Mouse (Mus musculus) neural tube, embryonic 10.5 days (tissue): Measurements from ENCODE around the gene Per1.

Experiments used
- DNase-seq: peaks from one replicate; pipeline ENCODE4 v3.0.0-alpha.2; 2017; ENCODE audit warnings: low spot score; ENCODE audit errors: extremely low spot score

The Per1 gene

GRCm38 (mm10) chr11:69111051-69111810, 16.2 kb downstream of the Per1 start:
- peak; percentile 41 for DNase-seq

DNA sequence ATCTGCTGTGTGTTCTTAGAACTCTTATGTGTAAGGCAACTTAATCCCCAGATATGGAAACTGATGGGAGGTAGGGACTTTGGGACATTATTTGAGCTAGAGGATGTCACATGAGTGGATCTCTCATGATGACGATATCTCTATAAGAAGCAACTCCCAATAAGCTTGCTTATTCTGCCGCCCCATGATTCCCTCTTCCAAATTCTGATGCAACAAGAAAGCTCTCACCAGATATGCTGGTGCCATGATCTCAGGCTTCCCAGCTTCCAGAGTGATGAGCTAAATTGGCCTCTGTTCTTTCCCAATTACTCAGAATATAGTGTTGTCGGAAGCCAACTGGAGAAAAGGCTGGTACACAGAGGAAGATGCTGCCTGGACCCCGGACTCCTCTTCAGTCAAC, 16.8 kb downstream of the Per1 start:
- no peak for DNase-seq

DNA sequence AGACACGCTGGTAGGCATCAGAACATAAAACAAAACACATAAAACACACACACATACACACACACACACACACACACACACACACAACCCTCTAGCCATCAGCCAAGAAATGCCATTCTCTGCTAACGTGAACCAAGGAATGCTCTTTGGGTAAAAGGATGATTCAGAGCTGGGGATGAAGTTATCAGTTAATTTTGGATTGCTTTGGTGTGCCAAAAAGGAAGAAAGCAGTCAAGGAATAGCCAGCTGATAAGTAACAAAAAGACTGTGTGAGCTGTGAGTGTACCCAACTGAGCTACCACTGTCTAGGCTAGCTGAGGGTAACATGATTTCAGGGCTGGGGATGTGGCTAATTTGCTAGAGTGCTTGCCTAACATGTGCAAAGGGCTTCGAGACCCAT, 19.0 kb downstream of the Per1 start:
- no peak for DNase-seq

DNA sequence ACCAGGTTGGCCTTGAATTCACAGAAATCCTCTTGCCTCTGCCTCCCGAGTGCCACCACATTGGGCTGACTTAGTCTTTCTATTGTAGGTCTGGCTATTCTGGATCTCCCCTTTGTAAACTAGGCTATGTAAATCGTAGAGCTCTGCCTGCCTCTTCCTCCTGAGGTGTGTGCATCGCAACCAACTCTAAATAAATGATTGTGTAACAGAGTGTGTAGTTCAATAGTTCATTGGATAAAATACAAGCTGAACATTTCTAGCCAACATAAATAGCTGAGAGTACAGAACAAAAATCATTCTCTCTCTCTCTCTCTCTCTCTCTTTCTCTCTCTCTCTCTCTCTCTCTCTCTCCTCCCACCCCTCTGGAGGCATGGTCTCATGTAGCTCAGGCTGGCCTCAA, 19.6 kb downstream of the Per1 start:
- DNase-seq = no peak

DNA sequence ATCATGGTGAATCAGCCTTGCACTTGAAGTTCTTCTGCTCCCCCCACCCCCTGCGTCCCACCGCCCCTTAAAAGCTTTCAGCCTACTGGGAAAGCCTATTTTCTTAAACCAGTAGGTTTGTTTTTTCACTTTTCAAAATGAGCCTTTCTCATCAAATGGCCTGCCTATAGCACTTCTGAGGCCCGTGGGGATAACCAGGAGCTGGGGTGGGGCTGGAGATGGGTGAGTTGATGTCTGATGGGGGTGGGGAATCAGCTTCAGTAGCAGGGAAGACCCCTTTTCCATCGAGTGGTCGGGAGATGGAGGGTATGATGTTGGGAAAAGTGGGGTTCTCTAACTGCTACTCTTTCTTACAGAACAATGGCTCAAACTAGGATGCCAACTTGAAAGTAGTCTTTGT, 21.8 kb downstream of the Per1 start:
- DNase-seq = no peak

GRCm38 (mm10) chr11:69117737-69118695, 23.0 kb downstream of the Per1 start:
- DNase-seq = peak; percentile 78

DNA sequence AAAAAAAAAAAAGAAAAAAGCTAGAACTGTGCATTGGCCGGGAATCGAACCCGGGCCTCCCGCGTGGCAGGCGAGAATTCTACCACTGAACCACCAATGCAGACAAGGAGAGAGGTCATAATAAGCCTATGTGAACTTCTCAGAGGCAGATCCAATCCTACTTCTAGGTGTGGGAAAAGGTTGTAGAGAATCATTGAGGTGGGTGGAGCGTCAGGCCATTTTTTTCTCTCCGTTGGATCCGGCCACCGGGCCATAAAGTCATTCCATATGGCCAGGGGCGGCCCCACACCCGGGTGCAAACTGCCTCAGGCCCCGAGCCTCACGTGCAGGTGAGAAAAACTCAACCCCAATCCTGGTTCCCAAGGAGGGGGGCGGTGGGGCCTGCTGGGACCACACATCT, 23.7 kb downstream of the Per1 start:
- DNase-seq = peak; percentile 92

- DNase-seq = no peak
Measured at GRCm38 (mm10) chr11:69119446-69120155, 24.6 kb downstream of the Per1 start.

- peak; percentile 68 for DNase-seq
Measured at GRCm38 (mm10) chr11:69120221-69121000, 25.4 kb downstream of the Per1 start, which contains the start of gene Hes7. Hes7 (plus strand) TSS chr11:69120404.

- peak; percentile 67 for DNase-seq
Measured at GRCm38 (mm10) chr11:69121001-69121740, 26.2 kb downstream of the Per1 start.

GRCm38 (mm10) chr11:69121741-69122335, 26.8 kb downstream of the Per1 start:
- peak; percentile 71 for DNase-seq

GRCm38 (mm10) chr11:69122336-69122951, 27.4 kb downstream of the Per1 start, which contains the start of gene 9130213A22Rik:
9130213A22Rik (minus strand) TSS chr11:69122589.
- peak; percentile 91 for DNase-seq

DNA sequence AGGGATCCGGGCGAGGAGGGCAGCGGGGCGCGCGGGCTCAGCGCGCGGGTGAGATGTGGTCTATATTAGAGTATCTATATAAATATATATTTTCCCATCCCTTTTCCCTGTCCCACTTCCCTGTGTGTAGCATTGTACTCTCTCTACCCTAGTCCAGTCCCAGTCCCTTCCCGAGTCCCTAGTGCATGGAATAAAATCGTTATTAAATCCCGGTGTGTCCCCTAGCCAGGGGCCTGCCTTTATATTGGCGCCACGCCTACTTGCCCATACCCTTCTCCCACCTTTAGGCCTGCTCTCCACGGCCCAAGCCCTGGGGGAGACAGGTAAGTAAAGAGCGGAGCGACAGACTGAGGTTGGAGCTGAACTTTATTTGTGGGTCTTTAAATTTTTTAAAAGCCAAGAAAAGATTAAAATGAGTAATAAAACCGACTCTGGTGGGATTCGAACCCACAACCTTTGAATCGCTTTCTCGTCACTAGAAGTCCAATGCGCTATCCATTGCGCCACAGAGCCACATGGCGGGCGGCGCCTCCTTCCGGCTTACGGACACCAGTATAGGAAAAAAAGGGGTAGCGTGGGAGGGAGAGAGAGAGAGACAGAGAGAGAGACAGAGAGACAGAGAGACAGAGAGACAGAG, 28.2 kb downstream of the Per1 start:
- peak; percentile 99 for DNase-seq

GRCm38 (mm10) chr11:69123693-69124497, 28.9 kb downstream of the Per1 start:
- DNase-seq = peak; percentile 98

DNA sequence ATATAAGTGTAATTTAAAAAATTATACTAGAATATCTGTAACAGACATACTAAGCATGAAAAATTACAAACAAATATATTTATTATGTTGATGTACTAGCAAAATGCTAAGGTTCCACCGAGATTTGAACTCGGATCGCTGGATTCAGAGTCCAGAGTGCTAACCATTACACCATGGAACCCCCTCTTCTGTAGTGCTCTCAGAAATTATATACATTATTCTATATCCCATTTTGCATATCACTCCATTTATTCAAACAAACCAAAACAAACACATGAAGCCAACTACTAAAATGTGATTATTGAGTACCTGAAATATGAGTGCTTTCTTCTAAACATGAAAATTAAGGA, 29.5 kb downstream of the Per1 start:
- peak; percentile 57 for DNase-seq

GRCm38 (mm10) chr11:69125041-69125851, 30.2 kb downstream of the Per1 start:
- peak; percentile 84 for DNase-seq

- no peak for DNase-seq
Measured at GRCm38 (mm10) chr11:69125852-69125918, 30.7 kb downstream of the Per1 start, which contains the start of gene Aloxe3. Aloxe3 (plus strand) TSS chr11:69125896.
